Mouse (Mus musculus): Measurements from ENCODE around the gene Rbfox2.
A peak's percentile ranks its signal among the peaks of the same experiment; 100 is the strongest.
"Not testable (repeated sequence)": the region's sequence is repeated elsewhere in the genome, so short reads cannot be mapped to it uniquely, and the experiment has no call there.

Gene Rbfox2

DNA sequence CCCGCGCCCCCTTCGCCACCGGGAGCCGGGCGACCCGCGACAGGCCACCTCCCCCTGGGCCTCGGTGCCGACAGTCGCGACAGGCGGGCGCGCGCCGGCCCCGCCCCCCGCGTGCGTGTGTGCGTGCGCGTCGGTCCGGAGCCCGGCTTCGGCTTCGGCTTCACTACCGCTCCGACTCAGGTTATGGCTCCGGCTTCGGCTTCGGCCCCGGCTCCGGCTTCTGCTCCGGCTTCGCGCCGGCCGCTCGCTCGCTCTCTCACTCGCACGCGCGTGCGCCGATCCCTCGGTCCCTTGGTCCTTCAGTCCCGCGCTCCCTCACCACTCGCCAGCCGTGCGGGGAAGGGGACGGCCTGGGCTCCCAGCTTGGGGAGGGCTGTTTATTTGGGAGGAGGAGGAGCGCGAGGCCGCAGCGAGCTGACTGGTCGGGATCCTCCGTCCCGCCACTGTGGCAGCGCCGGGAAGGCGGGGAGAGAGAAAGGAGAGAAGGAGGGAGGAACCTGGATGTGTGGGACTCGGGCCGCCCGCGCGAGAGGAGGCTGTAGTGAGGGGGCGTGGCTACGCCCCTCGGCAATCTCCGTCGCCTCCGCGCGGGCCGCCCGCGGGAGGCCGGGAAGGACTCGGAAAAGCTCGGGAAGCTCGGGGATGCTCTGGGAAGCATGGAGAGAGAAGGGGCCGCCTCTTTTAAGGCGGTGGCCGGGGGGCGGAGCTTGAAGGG lies at the start of gene Rbfox2:
Gene Rbfox2 (minus strand): TSS at position 458 of the 715 bp plus-strand sequence.
- DNase-seq (ENCODE audit: low read depth, low spot score) = peak; percentile 74

DNA sequence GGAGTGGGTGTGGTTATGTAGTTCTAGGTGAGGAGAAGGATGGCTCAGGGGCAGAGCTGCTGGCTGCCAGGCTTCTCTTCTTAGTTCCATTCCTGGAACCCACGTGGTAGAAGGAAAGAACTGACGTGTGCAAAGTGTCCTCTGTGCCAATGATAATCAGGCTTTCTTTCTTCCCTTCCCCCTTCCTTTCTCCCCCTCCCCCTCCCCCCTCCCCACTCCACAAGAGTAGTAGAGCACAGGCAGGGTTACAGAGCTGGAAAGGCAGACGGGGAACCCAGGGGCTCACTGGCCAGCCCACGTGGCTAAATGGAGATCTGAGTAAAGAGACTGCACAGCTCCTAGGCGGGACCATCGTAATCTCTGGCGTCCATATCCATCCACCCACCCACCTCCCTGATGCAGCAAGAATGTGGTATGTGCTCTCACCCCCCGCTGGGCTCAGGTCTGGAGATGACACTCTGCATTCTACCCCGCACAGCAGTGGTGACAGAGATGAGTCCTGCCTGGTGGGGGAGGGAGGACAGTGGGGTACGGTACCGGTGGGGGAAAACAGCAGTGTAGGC lies 49.5 kb upstream of the Rbfox2 start:
- DNase-seq (ENCODE audit: low read depth, low spot score) = no peak

DNA sequence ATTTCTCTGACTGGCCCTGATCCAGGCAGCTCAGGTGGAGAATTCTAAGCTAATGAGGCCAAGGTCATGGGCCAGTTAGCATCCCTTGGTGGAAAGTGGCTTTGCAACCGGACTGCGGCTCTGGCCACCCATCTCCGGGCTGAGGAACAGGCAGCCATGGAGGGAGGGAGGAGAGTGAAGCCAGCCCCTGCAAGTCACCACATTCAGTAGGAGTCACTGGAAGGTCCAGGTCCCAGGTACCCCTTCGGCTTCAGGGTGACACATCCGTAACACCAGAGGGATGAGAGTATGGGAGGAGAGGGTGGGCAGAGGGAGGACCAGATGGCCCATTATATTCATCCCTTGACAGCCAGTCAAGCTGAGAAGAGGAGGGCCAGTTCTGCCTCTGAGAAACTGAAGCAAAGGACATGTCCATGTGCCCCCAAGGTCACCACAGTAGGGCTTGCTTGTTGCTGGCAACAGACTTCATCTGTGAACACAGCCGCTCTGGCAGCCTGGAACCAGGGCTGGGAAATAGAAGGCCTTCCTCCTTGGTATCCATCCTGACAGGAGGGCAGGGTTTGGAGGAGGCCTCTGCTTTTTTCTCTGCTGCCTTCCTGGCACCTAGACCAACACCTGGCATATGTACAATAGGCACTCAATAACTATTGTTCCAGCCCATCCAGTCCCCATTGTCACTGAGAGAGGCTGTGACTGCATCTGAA lies 48.2 kb upstream of the Rbfox2 start:
- DNase-seq (ENCODE audit: low read depth, low spot score) = no peak

DNA sequence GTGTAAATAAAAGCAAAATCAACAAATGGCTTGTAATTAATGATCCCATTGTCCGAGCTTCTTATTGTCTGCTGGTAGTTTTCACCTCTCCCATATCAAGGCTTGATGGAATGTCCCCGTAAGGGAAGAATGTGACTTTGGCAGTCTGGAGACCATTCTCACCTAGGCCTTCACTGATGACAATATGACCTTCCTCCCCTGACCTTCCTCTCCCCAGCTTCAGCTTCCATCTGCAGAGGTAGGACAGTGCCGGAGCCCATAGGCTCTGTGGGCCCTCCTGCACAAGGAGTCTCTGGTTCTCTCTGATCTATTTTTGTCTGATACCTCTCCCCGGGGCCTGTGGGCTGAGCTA lies 47.7 kb upstream of the Rbfox2 start:
- no peak for DNase-seq (ENCODE audit: low read depth, low spot score)

DNA sequence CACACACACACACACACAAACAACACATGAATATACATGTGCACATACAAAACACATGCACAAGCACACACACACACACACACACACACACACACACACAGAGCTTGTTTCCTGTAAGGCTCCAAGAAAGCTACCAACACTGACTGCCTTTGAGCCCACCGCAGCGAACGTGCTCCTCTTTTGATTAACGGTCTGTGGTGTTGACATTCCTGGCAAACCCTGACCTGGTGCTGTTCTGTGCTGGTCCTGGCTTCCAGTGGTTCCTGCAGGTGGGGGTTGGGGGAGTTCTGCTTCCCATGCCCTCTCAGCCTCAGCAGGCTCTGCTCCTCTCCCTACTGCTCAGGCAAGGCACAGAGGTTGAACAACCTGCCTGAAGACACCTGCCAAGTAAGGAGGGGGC lies 47.0 kb upstream of the Rbfox2 start:
- DNase-seq (ENCODE audit: low read depth, low spot score) = no peak

DNA sequence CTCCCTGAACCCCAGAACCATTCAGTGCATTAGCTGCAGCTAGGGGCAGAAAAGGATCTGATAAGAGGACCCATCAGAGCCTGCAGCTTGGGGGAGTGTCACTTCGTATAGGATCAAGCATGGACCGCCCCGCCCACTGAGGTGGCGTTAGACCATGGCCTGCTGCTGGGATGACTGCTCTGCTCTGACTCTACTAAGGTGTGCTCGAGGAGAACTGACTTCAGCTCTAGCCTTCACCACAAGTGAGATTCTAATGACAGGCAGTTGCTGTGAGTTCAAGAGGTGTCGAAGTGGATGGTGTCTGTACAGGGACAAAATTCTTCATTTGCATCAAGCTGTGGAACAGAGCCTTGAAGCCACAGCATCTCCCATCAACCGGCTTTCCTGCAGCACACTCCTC lies 46.1 kb upstream of the Rbfox2 start:
- no peak for DNase-seq (ENCODE audit: low read depth, low spot score)

DNA sequence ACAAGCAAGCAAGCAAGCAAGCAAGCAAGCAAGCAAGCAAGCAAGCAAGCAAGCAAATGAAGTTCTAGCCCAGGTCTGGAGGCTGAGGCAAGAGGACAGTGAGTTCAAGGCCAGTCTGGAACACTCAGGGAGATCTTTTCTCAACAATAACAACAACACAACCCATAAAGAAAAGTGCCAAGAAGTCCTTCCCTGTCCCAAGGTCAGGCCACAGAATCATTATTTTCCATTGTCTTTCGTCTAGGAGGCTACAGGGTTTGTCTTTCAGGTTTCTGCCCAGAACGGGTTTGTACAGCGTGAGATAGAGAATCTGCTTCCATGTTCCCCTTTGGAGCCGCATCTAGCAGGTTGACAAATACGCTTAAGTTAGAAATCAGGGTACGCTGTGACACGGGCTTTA lies 43.3 kb upstream of the Rbfox2 start:
- DNase-seq (ENCODE audit: low read depth, low spot score) = no peak

DNA sequence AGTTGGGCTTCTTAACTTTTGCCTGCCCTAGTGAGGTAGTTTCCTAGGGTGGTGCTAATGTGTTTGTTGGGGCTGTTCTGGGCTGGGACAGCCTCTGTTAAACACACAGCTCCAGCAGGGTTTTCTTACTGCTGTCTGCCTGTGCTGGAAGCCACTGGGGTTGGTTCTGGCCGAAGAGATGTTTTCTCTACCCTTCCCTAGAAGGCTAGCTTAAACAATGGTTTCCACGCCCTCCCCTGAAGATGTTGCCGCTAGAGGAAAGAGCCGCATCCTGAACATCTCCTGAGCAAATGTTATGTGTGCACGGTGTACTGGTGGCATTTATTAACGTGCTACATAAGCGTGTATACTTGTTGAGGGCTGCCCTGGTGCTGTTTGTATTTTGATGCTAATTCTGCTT lies 41.3 kb upstream of the Rbfox2 start:
- DNase-seq (ENCODE audit: low read depth, low spot score) = no peak

GRCm38 (mm10) chr15:77344127-77345125 lies 37.6 kb upstream of the Rbfox2 start:
- no peak for DNase-seq (ENCODE audit: low read depth, low spot score)

DNA sequence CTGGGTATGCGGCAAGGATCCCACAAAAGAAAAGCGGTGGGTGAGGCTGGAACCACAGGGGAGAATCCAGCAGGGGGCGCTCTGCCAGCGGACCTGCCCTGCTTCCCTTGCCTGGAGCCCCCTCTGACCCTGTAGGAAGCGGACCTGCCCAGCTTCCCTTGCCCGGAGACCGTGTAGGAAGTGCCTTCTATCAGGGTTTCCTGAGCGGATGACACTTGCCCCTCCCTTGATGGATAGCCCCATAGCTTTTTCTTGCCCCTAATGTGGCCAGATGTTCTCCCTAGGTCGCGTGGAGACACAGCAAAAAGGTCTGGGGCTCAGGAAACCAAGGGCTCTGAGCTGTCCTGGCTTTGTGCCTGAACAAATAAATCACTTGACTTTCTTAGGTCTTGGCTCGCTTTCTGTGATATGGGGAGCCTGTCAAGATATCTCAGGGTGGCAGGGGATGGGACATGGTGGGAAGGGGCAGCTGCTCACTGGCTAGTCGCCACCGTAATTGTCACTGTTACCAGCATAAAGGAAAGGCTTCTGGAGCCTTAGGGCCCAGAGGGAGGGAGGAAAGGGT lies 36.8 kb upstream of the Rbfox2 start:
- no peak for DNase-seq (ENCODE audit: low read depth, low spot score)

GRCm38 (mm10) chr15:77342962-77343526 lies 36.2 kb upstream of the Rbfox2 start:
- no peak for DNase-seq (ENCODE audit: low read depth, low spot score)

DNA sequence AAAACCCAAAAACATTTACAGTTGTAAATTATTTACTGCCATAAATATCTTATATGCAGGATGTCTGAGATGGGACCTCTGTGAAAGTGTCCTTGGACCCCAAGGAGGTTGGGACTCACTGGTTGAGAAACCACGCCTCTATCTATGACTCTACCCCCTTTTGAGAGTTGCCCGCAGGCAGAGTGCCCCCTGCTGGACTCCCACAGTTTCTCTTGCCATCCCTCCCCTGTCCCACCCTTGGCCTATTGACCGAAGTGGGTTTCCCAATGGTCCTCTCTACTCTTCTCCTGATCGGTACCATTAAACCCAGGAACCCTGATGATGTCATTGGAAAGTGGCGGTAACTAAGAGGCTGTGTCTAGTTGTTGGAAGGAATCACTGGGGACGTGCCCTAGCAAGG lies 35.2 kb upstream of the Rbfox2 start:
- no peak for DNase-seq (ENCODE audit: low read depth, low spot score)

DNA sequence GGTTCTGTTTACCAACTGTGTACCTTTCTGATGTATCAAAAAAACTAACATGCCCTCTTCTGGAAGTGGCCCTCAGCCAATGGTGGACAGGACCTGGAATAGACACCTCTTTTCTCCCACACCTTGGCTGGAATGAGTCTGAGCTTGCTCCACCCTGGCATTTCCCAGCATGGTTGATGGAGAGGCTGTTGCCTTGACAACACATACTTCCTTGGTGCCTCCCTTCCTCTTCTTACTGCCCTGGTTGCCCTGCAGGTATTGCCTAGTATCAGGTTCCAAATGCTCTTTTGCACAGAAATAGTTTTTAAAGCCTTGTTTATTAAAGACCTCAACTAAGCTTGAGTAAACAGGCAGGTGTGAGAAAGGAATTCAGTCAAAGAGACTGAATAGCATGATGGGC lies 33.8 kb upstream of the Rbfox2 start:
- no peak for DNase-seq (ENCODE audit: low read depth, low spot score)

GRCm38 (mm10) chr15:77338924-77339429 lies 32.2 kb upstream of the Rbfox2 start:
- DNase-seq (ENCODE audit: low read depth, low spot score) = no peak

GRCm38 (mm10) chr15:77338451-77338850 lies 31.6 kb upstream of the Rbfox2 start:
- DNase-seq (ENCODE audit: low read depth, low spot score) = no peak

- no peak for DNase-seq (ENCODE audit: low read depth, low spot score)
Measured at GRCm38 (mm10) chr15:77337926-77338325, 31.1 kb upstream of the Rbfox2 start.

DNA sequence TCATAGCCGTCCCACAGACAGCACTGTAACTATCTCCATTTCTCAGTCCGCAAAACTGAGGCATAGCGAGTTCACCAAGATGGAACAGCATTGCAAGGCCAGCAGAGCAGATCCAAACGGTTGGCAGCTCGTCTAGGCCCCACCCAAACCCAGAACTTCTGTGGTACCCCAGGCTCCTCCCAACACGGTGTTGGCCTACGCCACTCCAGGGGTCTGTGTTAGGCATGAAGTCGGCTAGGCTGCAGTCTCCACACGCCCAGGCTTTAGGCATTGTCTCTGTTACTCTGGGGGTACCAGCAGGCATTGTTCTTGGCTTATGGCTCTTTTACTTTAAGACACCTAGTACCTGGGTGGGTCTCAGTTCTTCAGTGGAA lies 30.2 kb upstream of the Rbfox2 start:
- DNase-seq (ENCODE audit: low read depth, low spot score) = no peak

GRCm38 (mm10) chr15:77336287-77336967 lies 29.6 kb upstream of the Rbfox2 start:
- peak; percentile 38 for DNase-seq (ENCODE audit: low read depth, low spot score)

DNA sequence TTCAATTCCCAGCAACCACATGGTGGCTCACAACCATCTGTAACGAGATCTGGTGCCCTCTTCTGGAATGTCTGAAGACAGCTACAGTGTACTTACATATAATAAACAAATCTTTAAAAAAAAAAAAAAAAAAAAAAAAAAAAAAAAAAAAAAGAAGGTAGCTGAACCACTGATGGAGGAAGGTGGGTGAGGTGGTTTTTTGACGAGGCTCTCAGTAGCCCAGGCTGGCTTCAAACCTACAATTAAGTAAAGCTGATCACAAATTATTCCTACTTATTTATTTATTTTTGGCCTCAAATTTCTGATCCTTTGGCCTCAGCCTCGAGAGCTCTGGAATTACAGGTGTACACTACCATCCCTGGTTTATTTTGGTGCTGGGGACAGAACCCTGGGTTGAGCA lies 28.4 kb upstream of the Rbfox2 start:
- DNase-seq (ENCODE audit: low read depth, low spot score) = not testable (repeated sequence)

DNA sequence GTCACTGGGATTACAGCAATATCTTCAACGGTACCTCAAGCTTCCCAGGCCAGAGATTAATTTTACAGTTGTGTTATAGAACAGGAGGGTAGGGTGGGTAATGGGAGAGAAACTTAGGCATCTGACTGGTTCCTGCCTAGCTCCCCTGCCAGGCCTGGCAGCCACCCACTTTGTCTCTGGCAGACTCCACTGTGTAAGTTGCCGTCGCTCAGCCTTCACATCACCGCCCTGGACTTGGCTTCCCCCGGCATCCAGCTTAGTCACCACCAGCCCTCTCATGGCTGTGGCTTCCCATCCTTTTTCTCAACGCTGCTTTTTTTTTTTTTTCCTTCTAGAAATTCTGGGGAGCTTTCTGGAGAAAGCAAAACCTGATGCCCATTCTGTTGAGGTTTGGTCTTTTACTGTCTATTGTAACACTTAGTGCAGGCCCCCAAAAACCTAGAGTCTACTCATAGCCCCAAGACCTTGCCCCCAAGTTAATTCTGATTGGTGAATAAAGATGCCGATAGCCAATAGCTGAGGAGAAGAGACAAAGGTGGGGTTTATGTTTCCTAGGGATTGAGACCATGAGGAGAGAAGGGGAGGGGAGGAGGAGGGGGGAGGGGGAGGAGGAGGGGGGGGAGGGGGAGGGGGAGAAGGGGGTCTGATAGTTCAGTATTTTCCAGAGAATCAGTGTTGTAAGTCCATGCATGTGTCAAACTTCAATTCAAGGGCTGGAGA lies 25.6 kb upstream of the Rbfox2 start:
- no peak for DNase-seq (ENCODE audit: low read depth, low spot score)
